Mouse (Mus musculus) heart, embryonic 14.5 days (tissue): ENCODE measurements around the gene Ccr6. TPM values are rescaled to one million over a fixed set of nuclear protein-coding genes. Genes with fewer than 3 reads are reported as not detected.

Source experiments
- polyA plus RNA-seq: library from polyadenylated mRNA; unstranded; fragments of >200 nt; fragmentation: Nextera tagmentation; extraction: Ambion mirVana; gene quantifications from 2 replicates; pipeline ENCODE4 v1.2.1, GENCODE M21; 2014

Ccr6 gene
- polyA plus RNA-seq, 1 experiment from 2014 or later: not detected

Other genes starting within 250 kb of the Ccr6 start
- not detected in 2 replicates for gene Gm49673, start 88.3 kb upstream of the Ccr6 start, polyA plus RNA-seq
- gene Rnaset2a, start 87.9 kb upstream of the Ccr6 start, polyA plus RNA-seq: 39.7 and 43.1 TPM in 2 replicates
- 24.4 and 27.2 TPM in 2 replicates for gene Fgfr1op, start 70.5 kb upstream of the Ccr6 start, polyA plus RNA-seq
- gene Mpc1, start 46.9 kb downstream of the Ccr6 start, polyA plus RNA-seq: 279 and 284 TPM in 2 replicates
- 43.6 and 64.6 TPM in 2 replicates for gene Sft2d1, start 75.1 kb downstream of the Ccr6 start, polyA plus RNA-seq
- gene Prr18, start 101.4 kb downstream of the Ccr6 start, polyA plus RNA-seq: 0.08 TPM in 1 of 2 replicates, not detected in the other
- 1.6 and 2.5 TPM in 2 replicates for gene T2, start 119.9 kb downstream of the Ccr6 start, polyA plus RNA-seq
- gene T, start 198.4 kb downstream of the Ccr6 start, polyA plus RNA-seq: 0.28 and 0.38 TPM in 2 replicates